Mouse (Mus musculus) cerebellum, adult (tissue): ENCODE measurements around the gene Gm525.
"Not testable (repeated sequence)": the region's sequence is repeated elsewhere in the genome, so short reads cannot be mapped to it uniquely, and the experiment has no call there.

Source experiments
- ATAC-seq: cut with Nextera tagmentation; 2 replicates; pipeline ENCODE4 v1.9.2; 2017; ENCODE audit warnings: mild to moderate bottlenecking, moderate library complexity, mixed read lengths; ENCODE audit not compliant: insufficient number of reproducible peaks, low FRiP score, low TSS enrichment

Gene Gm525

DNA sequence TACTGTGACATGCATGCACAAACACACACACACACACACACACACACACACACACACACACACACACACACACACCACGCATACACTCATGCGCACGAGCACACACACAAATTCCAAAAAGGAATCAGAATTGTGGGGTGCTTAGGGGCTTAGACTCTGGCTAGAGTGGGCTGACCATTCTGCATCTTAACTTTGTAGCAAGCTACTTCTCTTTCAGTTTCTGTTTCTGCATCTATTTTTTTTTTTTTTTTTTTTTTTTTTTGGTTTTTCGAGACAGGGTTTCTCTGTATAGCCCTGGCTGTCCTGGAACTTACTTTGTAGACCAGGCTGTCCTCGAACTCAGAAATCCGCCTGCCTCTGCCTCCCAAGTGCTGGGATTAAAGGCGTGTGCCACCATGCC lies 16.7 kb downstream of the Gm525 start:
- not testable (repeated sequence) for ATAC-seq

DNA sequence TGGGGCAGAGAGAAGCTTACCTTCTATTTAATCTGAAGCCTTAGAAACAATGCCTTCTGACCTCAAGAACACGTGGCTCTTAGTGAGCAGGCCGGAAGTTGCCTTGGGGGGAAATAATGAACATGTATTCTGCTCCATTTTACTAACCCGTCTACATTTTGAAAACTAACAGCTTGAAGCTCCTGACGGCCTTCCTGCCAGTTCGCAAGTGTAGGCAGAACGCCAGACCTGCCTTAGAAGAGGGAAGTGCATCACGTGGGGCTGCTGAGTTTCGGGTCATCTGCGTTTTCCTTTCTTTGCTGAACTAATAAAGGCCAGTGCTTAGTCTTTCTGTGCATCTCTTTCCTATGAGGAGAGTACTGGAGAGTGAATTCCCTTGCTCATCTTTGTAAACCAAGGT lies 19.1 kb downstream of the Gm525 start:
- ATAC-seq: no peak

DNA sequence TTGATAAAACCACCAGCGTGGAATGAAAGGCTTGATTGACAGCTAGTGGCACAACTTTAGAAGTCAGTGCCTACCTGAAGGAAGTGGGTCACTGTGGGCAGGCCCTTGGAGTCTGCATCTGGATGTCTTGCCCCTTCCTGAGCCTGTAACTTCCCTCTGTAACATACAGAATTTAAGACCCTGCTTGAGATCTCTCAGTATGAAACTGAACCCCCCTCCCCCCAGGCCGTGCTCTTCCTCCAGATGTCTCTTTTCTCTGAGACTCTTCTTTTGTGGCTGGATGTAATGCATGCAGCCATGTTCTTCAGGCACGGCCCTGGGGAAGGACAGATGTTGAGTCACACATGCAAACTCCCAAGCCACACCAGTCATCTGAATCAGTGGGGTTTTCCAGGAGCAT lies 21.7 kb downstream of the Gm525 start:
- no peak for ATAC-seq

DNA sequence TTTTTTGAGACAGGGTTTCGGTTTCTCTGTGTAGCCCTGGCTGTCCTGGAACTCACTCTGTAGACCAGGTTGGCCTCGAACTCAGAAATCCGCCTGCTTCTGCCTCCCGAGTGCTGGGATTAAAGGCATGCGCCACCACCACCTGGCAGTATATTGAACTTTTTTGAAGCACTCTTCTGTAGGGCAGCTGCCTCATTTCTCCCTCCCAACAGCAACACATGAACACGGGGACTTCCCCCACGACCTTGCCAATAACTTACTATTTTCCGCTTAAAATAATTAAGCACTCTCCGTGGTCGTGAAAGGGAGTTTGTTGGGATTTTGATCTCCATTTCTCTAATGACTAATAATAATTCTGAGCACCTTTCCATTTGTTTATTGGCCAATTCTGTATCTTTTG lies 23.7 kb downstream of the Gm525 start:
- not testable (repeated sequence) for ATAC-seq

DNA sequence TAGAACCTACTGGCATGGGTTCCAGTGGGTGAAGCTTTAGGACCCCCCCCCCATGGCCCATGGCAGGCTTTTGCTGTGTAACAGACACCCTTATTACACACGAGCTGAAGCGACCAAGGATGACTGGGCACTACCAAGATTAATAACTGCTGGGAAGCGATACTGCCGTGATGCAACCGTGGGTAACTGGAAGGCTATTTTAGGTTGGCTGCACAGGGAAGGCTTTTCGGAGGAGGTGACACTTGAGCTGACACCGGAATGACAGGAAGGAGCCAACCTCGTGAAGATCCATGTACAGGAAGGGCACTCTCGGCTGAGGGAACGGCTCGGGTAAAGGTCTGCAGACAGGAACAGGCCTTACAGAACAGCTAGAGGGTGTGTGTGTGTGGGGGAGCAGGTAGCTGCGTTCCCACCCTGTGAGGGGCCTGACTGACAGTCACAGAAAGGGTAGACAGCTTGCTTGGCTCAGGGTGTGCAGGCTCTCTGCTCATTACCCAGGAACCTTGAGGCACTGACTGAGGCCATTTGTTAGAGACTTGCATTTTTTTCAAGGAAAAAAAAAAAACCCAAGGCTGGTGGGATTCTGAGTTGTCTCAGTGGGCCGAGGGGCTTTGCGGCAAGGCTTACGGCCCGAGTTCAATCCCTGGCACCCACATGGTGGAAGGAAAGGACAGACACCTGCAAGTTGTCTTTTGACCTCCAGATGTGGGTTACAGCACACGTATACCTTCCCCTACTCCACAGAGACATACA lies 24.6 kb downstream of the Gm525 start:
- ATAC-seq: no peak

DNA sequence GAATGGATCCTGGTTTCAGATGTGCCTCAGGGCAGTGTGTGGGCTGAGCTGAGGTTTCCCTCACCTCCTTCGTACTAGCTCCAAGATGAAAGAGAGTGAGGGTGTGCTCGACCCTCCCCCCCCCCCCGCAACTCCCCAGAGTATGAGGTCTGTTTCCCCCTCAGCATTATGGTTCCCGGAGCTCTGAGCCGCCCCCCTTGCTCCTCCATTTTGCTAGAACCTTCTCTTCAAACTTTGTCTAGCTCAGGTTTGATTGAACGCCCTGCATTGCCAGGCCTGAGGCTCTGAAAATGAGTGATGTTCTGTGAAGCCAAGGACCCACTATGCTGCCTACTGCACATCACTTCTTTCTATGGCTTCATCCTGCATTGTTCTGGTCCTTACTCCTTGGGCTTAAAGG lies 25.3 kb downstream of the Gm525 start:
- no peak for ATAC-seq

DNA sequence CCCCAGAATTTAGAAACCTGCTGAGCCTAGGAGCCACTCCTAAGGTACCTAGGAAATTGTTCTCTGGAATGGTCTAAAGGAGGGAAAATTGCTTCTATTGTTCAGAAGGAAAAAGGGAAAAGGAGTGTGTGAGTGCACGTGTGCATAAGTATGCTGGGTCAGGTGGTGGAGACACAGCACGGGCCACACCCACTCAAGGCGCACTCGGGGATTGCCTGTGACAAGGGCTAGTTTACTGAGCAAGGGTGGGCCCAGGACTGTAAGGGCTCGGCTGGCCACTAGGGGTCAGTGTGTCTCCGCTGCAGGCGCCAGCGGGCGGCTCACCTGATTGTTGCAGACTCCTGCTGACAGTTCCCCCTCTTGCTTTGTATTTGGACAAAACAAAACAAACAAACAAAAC lies 26.8 kb downstream of the Gm525 start:
- peak; percentile 90; the same call in 1 of the 2 replicates for ATAC-seq

DNA sequence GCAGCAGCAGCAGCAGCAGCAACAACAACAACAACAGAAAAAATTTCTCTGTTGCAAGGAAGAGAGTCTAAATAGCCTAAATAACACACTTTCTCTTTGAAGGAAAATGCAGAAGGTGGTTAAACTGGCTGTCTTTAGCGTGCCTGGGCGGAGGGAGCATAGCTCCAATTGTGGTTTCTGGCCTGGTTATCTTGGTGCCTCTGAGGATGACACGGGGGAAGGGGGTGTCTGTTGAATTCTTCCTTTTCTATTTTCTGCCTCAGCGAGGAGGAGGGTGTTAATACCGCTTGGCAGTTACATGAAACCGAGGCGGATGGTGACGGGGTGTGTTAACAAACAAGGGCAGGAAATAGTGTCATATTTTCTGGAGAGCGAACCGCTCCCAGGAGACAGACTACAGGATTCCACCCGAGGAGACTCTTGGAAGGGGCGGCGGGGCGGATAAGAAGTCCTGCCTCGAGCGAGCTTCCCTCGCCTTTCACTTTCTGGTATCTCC lies 27.2 kb downstream of the Gm525 start:
- 0 out of 2 replicates have a peak, but pooled peaks have one; percentile 31 for ATAC-seq

DNA sequence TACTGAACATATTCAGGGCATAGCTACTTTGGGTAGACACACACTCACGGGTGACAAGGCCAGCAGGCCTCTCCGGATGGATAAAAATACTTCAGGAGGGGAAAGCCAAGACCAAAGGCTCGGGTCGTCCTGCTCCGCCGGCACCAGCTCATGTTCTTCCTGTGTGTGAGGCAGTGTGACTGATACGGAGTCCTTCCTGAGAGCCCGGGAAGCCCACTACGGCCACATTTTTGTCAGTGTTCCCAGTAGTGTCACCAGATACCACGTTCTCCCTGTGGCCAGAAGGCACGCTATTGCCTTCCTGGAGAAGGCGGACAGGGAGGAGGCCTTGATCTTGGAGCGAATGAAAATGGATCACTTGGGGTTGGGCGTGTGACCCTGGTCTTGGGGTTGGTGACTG lies 29.5 kb downstream of the Gm525 start:
- ATAC-seq: no peak

DNA sequence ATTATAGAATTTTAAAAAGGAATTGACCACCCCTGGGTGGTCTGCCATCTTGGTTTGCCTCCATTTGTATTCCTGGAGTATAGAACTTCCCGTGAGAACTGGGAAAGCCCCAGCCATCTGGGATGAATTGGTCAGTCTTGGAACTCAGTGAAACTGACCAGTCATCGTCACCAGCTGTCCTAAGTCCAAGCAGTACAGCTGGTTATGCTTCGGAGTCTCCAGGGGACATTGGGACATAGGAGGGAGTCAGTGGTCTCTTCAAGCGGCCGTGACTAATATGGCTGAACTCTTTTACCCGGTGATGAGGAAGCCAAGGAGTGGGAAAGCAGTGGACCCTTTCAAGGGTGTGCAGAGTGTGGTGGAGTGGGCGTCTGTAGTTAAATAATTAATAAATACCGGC lies 31.6 kb downstream of the Gm525 start:
- ATAC-seq: no peak

DNA sequence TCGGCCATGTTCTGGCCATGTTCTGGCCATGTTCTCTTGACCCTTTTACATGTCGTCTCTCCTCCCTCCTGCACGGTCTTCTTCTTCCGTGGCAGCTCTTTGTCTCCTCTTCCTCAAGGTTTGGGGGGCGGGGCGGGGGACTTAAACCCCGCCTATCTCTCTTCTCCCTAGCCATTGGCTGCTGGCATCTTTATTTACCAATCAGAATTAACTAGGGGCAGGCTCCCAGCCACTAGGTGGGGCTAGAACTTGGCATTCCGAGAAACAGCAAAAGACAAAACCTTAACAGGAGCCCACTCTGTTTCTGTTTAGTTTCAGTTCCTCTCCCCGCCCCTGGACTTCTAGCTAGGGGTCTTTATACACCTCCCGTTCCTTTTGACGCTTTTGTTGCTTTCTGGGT lies 32.2 kb downstream of the Gm525 start:
- ATAC-seq: no peak

DNA sequence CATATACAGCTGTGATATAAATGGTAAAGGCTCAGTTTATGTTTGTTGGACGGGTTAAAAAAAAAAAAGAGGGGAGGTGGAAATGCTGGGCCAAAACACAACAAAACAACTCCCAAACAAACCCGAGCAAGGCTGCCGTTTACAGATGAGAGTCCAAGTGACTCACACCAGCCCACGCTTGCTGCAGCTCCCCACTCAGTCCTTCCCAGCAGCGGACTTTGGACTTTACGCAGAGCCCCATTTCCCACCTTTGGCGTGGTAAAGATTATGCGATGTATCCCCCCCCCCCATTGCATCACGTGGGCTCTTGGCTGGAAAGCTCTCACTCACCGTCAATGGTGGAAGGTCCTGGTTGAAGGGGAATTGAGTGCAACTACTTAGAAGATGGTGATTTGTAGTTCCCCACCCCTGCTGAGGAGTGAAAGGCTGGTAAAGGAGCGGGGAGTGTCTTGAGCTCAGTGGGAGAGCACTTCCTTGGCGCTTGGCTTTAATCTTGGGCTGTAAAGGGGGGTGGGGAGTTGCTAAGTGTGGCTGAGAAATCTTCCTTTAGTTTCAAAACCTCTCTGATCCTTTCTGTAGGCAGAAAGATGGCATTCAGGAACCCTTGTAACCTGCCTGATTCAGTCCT lies 33.7 kb downstream of the Gm525 start:
- no peak for ATAC-seq

DNA sequence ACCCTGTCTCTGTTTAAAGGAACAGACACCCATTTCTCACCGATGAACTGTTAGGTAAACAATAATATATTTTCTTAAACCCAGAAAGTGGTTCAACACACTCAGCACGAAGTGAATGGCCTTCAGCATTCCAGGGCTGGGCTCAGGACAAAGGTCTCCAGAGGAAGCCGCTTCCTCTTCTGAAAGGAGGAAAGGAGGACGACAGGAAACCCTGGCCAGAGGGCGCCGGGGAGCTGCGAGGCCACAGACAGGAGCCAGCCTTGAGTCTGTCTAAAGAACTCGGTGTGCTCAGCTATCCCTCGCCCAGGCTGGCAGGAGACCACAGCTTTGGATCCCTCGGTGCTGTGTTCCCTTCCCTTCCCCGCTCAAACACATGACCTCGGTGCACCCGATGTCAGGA lies 50.8 kb downstream of the Gm525 start:
- no peak for ATAC-seq

DNA sequence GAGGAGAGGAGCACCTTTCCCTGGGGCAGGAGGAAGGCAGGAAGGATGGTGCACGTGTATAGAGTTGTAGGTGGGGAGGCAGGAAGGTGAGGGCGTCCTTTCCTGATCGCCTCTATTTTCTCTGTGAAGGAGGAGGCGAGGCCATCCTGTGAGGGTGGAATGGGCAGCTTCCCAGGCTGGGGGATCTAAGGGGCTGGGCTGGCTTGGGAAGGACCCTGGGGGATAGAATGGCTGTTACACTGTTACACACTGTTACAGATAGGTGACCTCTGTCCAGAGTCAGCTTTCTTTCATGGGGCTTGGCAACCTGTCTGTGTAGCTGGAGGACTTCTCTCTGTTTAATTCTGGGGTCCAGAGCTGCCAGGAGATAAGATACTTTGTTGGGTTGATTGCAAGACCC lies 57.2 kb downstream of the Gm525 start:
- ATAC-seq: no peak

DNA sequence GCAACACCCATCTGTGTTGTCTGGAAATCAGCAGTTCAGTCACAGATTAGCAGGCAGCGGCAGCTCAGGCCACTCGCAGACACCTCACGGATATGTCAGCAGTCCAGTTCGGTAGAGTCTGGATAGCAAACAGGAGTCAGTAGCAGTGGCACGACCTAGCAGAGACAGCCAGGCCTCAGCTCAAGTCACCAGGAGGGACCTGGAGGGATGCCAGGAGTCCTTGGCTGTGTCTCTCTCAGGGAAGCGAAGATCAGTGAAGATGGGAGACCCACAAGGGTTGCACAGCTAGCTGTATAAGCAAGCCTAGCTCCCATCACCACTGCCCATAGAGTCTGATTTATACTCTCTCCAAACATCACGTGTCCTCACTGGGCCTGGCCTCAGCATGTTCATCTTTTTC lies 58.8 kb downstream of the Gm525 start:
- ATAC-seq: no peak

DNA sequence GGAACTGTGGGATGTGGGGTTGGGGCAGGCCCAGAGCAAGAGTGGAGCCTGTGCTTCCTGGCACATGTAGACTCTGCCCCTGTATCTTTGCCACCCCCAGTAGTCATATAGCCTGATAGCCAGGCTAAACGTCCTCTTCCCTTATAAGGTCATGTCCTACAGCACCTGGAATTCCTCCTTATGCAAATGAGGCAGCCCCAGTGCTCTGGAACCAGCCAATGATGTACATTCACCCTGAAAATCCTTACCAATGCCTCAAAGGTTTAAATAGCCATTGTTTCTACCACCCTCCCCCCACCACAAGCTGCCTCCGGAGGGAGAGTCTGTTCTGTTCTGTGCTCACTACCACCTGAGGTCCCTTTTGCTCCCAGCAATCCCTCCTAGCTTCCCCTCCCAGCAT lies 60.6 kb downstream of the Gm525 start:
- ATAC-seq: no peak

DNA sequence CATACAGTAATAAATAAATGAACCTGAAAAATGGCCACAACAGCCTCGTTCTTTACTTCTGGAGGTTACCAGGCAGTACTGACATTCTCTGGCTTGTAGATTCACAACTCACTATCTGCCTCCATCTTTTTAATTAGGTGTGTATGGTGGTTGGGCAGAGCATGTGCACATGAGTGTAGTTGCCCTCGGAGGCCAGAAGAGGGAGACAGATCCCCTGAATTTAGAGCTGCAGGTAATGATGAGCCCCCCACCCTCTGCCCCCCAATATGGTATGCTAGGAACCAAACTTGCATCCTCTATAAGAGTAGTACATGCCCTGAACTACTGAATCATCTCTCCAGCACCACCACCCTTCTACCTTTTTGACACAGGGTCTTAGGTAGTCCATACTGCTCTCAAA lies 64.3 kb downstream of the Gm525 start:
- ATAC-seq: no peak
